Mouse (Mus musculus): ENCODE results near the gene Slc22a4. TPM values are rescaled to one million over a fixed set of nuclear protein-coding genes. Genes with fewer than 3 reads are reported as not detected.
"Not testable (repeated sequence)": the region's sequence is repeated elsewhere in the genome, so short reads cannot be mapped to it uniquely, and the experiment has no call there.

Gene Slc22a4
- total RNA-seq, 4 experiments from 2014 or later: 5.4 to 8.6 (median 6.9) TPM

- no peak for DNase-seq (ENCODE audit: low spot score in 2 of 2)
These were observed 29.5 kb upstream of the Slc22a4 start for GRCm38 (mm10) chr11:54057428-54057827.

GRCm38 (mm10) chr11:54056132-54056531, 28.2 kb upstream of the Slc22a4 start:
- peak in 1 of 2 experiments; percentile 42 for DNase-seq (ENCODE audit: low spot score in 2 of 2)

- DNase-seq (ENCODE audit: low spot score in 2 of 2): no peak
These were observed 26.4 kb upstream of the Slc22a4 start for GRCm38 (mm10) chr11:54054257-54054656.

- DNase-seq (ENCODE audit: low spot score in 2 of 2): no peak
These were observed 25.2 kb upstream of the Slc22a4 start for GRCm38 (mm10) chr11:54053090-54053489.

GRCm38 (mm10) chr11:54052128-54052527, 24.2 kb upstream of the Slc22a4 start:
- no peak for DNase-seq (ENCODE audit: low spot score in 2 of 2)

GRCm38 (mm10) chr11:54051161-54051560, 23.3 kb upstream of the Slc22a4 start:
- no peak for DNase-seq (ENCODE audit: low spot score in 2 of 2)

- peak in 1 of 2 experiments; percentile 46 for DNase-seq (ENCODE audit: low spot score in 2 of 2)
These were observed 22.3 kb upstream of the Slc22a4 start for GRCm38 (mm10) chr11:54050205-54050604.

- no peak for DNase-seq (ENCODE audit: low spot score in 2 of 2)
These were observed 12.8 kb upstream of the Slc22a4 start for GRCm38 (mm10) chr11:54040676-54041075.

- not testable (repeated sequence) for DNase-seq (ENCODE audit: low spot score in 2 of 2)
These were observed 5.0 kb upstream of the Slc22a4 start for GRCm38 (mm10) chr11:54032872-54033271.

GRCm38 (mm10) chr11:54028997-54029396, 1.1 kb upstream of the Slc22a4 start:
- no peak for DNase-seq (ENCODE audit: low spot score in 2 of 2)

- DNase-seq (ENCODE audit: low spot score in 2 of 2): no peak
These were observed 503 bp downstream of the Slc22a4 start for GRCm38 (mm10) chr11:54027131-54028043.

- DNase-seq (ENCODE audit: low spot score in 2 of 2): no peak
These were observed 1.3 kb downstream of the Slc22a4 start for GRCm38 (mm10) chr11:54026491-54027041.

GRCm38 (mm10) chr11:54021396-54022093, 6.3 kb downstream of the Slc22a4 start:
- DNase-seq (ENCODE audit: low spot score in 2 of 2): no peak

GRCm38 (mm10) chr11:54018893-54019732, 8.8 kb downstream of the Slc22a4 start:
- DNase-seq (ENCODE audit: low spot score in 2 of 2): no peak

GRCm38 (mm10) chr11:54017596-54017995, 10.3 kb downstream of the Slc22a4 start:
- no peak for DNase-seq (ENCODE audit: low spot score in 2 of 2)

- DNase-seq (ENCODE audit: low spot score in 2 of 2): no peak
These were observed 11.8 kb downstream of the Slc22a4 start for GRCm38 (mm10) chr11:54016051-54016450.

GRCm38 (mm10) chr11:54012961-54013360, 14.9 kb downstream of the Slc22a4 start:
- no peak for DNase-seq (ENCODE audit: low spot score in 2 of 2)

- DNase-seq (ENCODE audit: low spot score in 2 of 2): no peak
These were observed 16.6 kb downstream of the Slc22a4 start for GRCm38 (mm10) chr11:54011255-54011654.

GRCm38 (mm10) chr11:54008416-54008920, 19.4 kb downstream of the Slc22a4 start:
- DNase-seq (ENCODE audit: low spot score in 2 of 2): no peak

- DNase-seq (ENCODE audit: low spot score in 2 of 2): no peak
These were observed 20.2 kb downstream of the Slc22a4 start for GRCm38 (mm10) chr11:54007717-54008116.

- DNase-seq (ENCODE audit: low spot score in 2 of 2): no peak
These were observed 21.0 kb downstream of the Slc22a4 start for GRCm38 (mm10) chr11:54006901-54007300.

All from left cerebral cortex, adult 8-10 months (tissue).